Mouse (Mus musculus) gastrocnemius, postnatal 14 days (tissue): Measurements from ENCODE around the gene Slc8a3. TPM values are rescaled to one million over a fixed set of nuclear protein-coding genes. Genes with fewer than 3 reads are reported as not detected.

Experiments used
- DNase-seq: peaks from one replicate; pipeline ENCODE4 v3.0.0; 2021; ENCODE audit warnings: mixed read lengths
- intact Hi-C: fragments of 180-260 bp; cut with DNase I; formaldehyde crosslinking; loops from one replicate; pipeline ENCODE4 v1.15.1; 2025; ENCODE audit warnings: low total_unique reads
- microRNA-seq, 2 experiments: library from miRNA; unstranded; fragments of <30 nt; microRNA quantifications; one replicate each; pipeline ENCODE4 v1.2.0; 2021
- total RNA-seq, 2 experiments: library from RNA; stranded (reverse); gene quantifications; 2 replicates each; pipeline ENCODE4 v1.2.3; 2021

The Slc8a3 gene
- total RNA-seq, 2 experiments from 2014 or later: 29.8 to 31.7 TPM

GRCm38 (mm10) chr12:81159947-81160346 lies 173.0 kb downstream of the Slc8a3 start:
- intact Hi-C loops: no loop called here
- no peak for DNase-seq

- intact Hi-C loops: no loop called here
- DNase-seq: no peak
These were observed 176.1 kb downstream of the Slc8a3 start for GRCm38 (mm10) chr12:81156841-81157240.

DNA sequence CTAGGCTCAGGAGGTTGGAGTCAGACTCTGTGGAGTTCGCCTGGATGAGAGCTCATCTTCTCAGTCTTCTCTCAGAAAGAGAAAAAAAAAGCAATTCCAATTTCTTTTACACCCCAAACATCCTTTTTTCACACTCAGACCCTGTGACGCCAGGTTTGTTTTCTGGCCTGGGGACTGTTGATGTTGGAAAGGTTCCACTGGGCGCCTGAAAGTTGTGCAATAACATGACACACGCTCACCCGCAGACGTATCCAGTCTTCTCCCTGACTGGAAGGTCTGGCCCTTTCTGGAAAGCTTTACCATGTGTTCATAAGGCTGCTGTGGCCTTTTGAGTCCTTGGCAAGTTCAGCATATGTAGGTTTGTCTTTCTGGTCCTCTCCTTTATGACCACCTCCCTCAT lies 177.3 kb downstream of the Slc8a3 start:
- intact Hi-C loops: no loop called here
- DNase-seq: no peak

- intact Hi-C loops: no loop called here
- no peak for DNase-seq
These were observed 180.9 kb downstream of the Slc8a3 start for GRCm38 (mm10) chr12:81152082-81152481.

DNA sequence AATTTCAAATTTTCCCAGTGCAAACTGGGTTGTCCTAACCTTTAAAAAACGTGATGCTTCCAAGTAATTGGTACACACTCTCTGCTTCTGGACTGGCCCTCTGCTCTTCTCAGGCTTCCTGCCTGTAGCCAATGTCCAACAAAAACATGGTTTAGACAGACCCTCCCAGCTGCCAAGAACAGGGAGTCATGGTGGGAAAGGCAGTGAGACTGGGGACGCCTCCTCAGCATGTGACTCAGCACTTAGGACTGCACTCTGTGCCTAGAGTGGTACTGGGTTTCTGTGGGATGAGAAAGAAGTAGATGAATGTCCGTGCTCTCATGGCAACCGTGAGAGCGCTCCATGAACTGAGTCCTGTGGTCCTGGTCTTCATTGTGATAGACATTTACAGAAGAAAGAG lies 182.1 kb downstream of the Slc8a3 start:
- intact Hi-C loops: no loop called here
- no peak for DNase-seq

DNA sequence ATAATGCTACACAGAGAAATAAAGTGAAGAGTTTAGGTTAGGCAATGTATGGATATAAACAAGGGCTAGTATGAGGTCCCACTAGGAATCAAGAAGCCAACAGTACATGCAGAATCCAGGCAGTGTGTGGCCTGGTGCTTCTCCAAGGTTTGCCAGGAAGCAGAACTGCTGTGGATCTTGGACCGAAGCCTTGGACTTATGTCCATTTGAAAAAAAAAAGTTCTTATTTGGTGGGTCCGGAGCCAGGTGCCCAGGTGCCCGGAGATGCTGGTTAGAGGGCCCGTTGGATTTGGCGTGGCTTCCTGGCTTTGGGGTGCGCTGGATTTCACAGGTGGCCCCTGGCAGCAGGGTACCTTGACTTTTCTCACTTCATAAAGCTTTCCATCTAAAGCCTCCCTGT lies 185.0 kb downstream of the Slc8a3 start:
- intact Hi-C loops: no loop called here
- no peak for DNase-seq

Small RNA genes within 50 kb of the gene (microRNA-seq; reads per million reads assigned to microRNA genes)
- gene Mir3067: 0 reads per million in 2 experiments

Other genes with a start within 250 kb of the Slc8a3 start
- under 1 TPM; 0.59 to 0.95 TPM for gene Gm4787, start 46.3 kb upstream of the Slc8a3 start, total RNA-seq
- gene Adam4, start 88.8 kb upstream of the Slc8a3 start, total RNA-seq: 1 to 10 TPM in 1 of 2 experiments, under 1 TPM in 1; 0.51 to 1.0 TPM
- gene Cox16, start 151.9 kb upstream of the Slc8a3 start, total RNA-seq: 10 to 100 TPM; 79.1 to 82.2 TPM
- 10 to 100 TPM; 32.6 to 33.6 TPM for gene Gm20498, start 199.7 kb upstream of the Slc8a3 start, total RNA-seq
- gene Synj2bp, start 199.7 kb upstream of the Slc8a3 start, total RNA-seq: 10 to 100 TPM; 26.1 to 26.2 TPM
- not detected for gene Adam21, start 235.3 kb upstream of the Slc8a3 start, total RNA-seq